Mouse (Mus musculus) midbrain, postnatal 0 days (tissue): ENCODE results near the gene Olfr714. TPM values are rescaled to one million over a fixed set of nuclear protein-coding genes. Genes with fewer than 3 reads are reported as not detected.

Experiments used
- ATAC-seq: fragments of 200-750 bp; cut with Nextera tagmentation; 2 replicates; pipeline ENCODE4 v1.8.0; 2017; ENCODE audit warnings: moderate number of reproducible peaks, mild to moderate bottlenecking, moderate TSS enrichment, moderate library complexity; ENCODE audit not compliant: low FRiP score
- DNase-seq: peaks from one replicate; pipeline ENCODE4 v3.0.0-alpha.2; 2015; ENCODE audit warnings: low spot score
- H3K27ac ChIP-seq: fragments of 300-500 bp; sonication (generic); 2 replicates; pipeline ENCODE4 v1.5.1; 2014; ENCODE audit warnings: low read depth, mild to moderate bottlenecking, low read length, mixed read lengths
- H3K27me3 ChIP-seq: fragments of 300-500 bp; sonication (generic); 2 replicates; pipeline ENCODE4 v1.6.1; 2014; ENCODE audit warnings: low read length, control low read depth, mixed read lengths; ENCODE audit not compliant: insufficient read depth
- H3K36me3 ChIP-seq: fragments of 300-500 bp; sonication (generic); 2 replicates; pipeline ENCODE4 v1.6.1; 2014; ENCODE audit warnings: low read length, control low read depth, mixed read lengths; ENCODE audit not compliant: insufficient read depth
- H3K4me1 ChIP-seq: fragments of 300-500 bp; sonication (generic); 2 replicates; pipeline ENCODE4 v1.6.1; 2014; ENCODE audit warnings: mild to moderate bottlenecking, control low read depth, antibody characterized with exemption, low read length, mixed read lengths; ENCODE audit not compliant: insufficient read depth
- H3K4me2 ChIP-seq: fragments of 300-500 bp; sonication (generic); 2 replicates; pipeline ENCODE4 v1.6.1; 2014; ENCODE audit warnings: low read depth, mild to moderate bottlenecking, low read length, mixed read lengths; ENCODE audit not compliant: poor library complexity, severe bottlenecking
- H3K4me3 ChIP-seq: fragments of 300-500 bp; sonication (generic); 2 replicates; pipeline ENCODE4 v1.5.1; 2014; ENCODE audit warnings: low read depth, mild to moderate bottlenecking, low read length, moderate library complexity
- H3K9ac ChIP-seq: fragments of 300-500 bp; sonication (generic); replicated peaks from 2 replicates; pipeline ENCODE4 v1.6.1; 2014; ENCODE audit warnings: mild to moderate bottlenecking, low read length, moderate library complexity, mixed read lengths; ENCODE audit not compliant: poor library complexity, severe bottlenecking
- H3K9me3 ChIP-seq: fragments of 300-500 bp; sonication (generic); 2 replicates; pipeline ENCODE4 v1.6.1; 2016; ENCODE audit warnings: low read length, control low read depth
- CTCF ChIP-seq: IDR thresholded peaks from 2 replicates; pipeline ENCODE4 v1.5.1; 2016; ENCODE audit warnings: antibody characterized with exemption, mild to moderate bottlenecking
- WGBS: fragments of 180-500 bp; shearing (Covaris S2); extraction: QIAGEN DNeasy Blood & Tissue Kit; methylation state at CpG from one replicate; pipeline ENCODE4 v1.1.7; 2014; 5-methylcytosine and 5-hydroxymethylcytosine counted together
- polyA plus RNA-seq: library from polyadenylated mRNA; unstranded; fragments of >200 nt; fragmentation: Nextera tagmentation; extraction: Ambion mirVana; gene quantifications from 2 replicates; pipeline ENCODE4 v1.2.1, GENCODE M21; 2015
- total RNA-seq: library from RNA; depleted of rRNA; stranded (reverse); fragments of >200 nt; gene quantifications from 2 replicates; pipeline ENCODE4 v1.2.3, GENCODE M21; 2014; rRNA removed

Olfr714 gene
- total RNA-seq: not detected in 2 replicates
- polyA plus RNA-seq: not detected in 2 replicates

DNA sequence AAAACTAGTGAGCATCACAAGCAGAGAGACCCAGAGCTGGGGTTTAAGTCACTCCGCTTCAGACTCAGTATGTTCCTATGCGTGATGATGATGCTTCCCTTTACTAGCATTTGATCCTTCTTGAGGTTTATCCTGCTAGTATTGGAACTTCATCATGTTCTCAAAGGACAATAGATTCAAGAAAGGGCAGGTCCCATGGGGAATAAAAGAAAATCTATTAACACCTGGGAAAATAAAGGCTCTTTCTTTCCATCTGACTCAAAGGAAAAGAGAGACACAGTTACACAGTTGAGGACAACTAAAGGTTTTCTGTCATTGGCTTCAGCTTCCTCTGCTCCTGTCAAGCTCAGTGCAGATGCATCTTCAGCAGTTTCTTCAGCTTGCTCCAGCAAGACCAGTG is at the start of gene Olfr714:
Gene Olfr714 (plus strand): TSS at position 301 of the 400 bp plus-strand sequence.
- no peak within 1 kb of the TSS for H3K4me2 ChIP-seq
- H3K27me3 ChIP-seq: no peaks in the 10 kb centered on the region
- no peaks in the 10 kb centered on the region for H3K4me1 ChIP-seq
- ATAC-seq: no peak
- no peak for TF ChIP-seq CTCF
- H3K4me3 ChIP-seq: no peak within 1 kb of the TSS
- WGBS: 89% methylated on average over 2 of the region's 2 CpGs
- H3K9me3 ChIP-seq: no peaks in the 10 kb centered on the region
- H3K36me3 ChIP-seq: no peaks in the 10 kb centered on the region
- H3K27ac ChIP-seq: no peak within 1 kb of the TSS
- no peak for DNase-seq
- H3K9ac ChIP-seq: no peak within 1 kb of the TSS

DNA sequence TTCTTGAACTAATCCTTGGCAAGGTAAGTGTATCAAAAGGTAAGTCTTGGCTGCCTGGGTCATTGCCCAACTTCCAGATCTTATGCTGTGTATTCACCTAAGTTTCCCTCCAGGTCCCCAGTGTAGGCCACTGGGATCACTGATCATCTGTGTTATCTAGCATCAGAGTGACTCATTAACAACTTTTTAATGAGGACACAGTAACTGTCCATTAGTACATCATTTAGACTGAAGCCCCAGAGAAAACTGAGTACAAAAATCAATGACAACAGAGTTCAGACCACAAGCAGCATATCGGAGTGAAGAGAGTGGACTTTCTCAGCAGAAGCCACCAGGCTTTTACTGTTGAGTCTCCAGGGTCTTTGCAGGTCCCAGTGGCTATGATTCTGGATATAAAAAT is 39.9 kb upstream of the Olfr714 start, which contains the start of gene Olfr713:
Gene Olfr713 (plus strand): TSS at position 301 of the 400 bp plus-strand sequence.
- no peak for DNase-seq
- no peak for ATAC-seq
- no peaks in the 10 kb centered on the region for H3K9me3 ChIP-seq
- H3K4me2 ChIP-seq: no peak within 1 kb of the TSS
- H3K27me3 ChIP-seq: no peaks in the 10 kb centered on the region
- H3K9ac ChIP-seq: no peak within 1 kb of the TSS
- no peaks in the 10 kb centered on the region for H3K36me3 ChIP-seq
- H3K4me3 ChIP-seq: no peak within 1 kb of the TSS
- H3K4me1 ChIP-seq: no peaks in the 10 kb centered on the region
- no peak for TF ChIP-seq CTCF
- H3K27ac ChIP-seq: no peak within 1 kb of the TSS
- WGBS: 94% methylated on average over 1 of the region's 1 CpGs

DNA sequence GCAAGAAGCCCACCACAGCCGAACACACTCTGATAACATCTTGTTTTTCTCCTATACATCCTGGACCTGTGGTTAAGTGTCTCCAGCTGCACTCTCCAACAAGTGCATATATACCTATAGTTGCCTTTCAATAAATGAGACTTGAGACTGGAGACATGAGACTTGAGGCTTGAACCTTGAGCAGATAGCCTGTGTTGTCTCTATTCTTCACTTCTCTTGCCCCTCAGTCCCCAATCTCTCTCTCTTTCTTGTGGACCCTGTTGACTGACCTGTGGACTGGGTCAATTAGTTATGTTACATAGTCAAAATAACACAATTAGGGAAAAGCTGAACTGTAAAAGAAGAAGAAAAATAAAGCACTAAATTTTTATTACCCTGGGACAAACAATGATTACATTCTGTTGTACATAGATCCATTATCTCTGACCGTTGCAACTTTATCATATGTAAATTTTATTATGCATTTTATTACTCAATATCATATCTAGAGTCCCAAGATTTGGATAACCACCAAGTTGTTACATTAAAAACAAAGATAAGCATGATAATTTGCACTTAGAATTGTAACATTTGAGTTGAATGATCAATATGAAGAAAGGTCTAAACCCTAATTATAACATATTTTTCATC is 30.7 kb upstream of the Olfr714 start:
- WGBS: 84% methylated on average over 2 of the region's 2 CpGs
- H3K4me3 ChIP-seq: no peak overlapping the region
- no peaks in the 10 kb centered on the region for H3K36me3 ChIP-seq
- H3K4me2 ChIP-seq: no peak overlapping the region
- no peak overlapping the region for H3K9ac ChIP-seq
- no peaks in the 10 kb centered on the region for H3K9me3 ChIP-seq
- H3K4me1 ChIP-seq: no peaks in the 10 kb centered on the region
- DNase-seq (no peak), ATAC-seq (no peak)
- H3K27ac ChIP-seq: no peak overlapping the region
- no peaks in the 10 kb centered on the region for H3K27me3 ChIP-seq
- no peak for TF ChIP-seq CTCF

DNA sequence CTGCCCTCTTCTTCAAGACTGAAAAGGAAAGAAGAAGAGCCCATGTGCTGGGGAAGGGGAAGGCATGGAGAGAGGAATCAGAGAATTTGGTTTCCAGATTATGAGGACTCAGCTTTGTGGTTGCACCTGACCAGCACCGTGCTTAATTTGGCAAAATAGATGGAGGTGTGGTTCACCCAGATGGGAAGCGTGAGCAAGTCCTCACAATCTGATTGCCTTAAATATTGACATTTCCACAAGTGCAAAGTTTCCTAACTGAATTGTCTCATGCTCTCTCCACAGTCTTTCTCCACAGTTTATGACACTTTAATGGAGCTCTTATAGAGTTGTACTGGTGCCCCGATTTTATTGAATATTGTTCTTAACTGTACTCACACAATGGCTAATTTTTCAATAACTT is 27.6 kb upstream of the Olfr714 start:
- Histone ChIP-seq H3K4me2 (no peak overlapping the region), H3K4me1 (no peaks in the 10 kb centered on the region), H3K36me3 (no peaks in the 10 kb centered on the region), H3K27me3 (no peaks in the 10 kb centered on the region), H3K9me3 (no peaks in the 10 kb centered on the region), H3K4me3 (no peak overlapping the region), H3K27ac (no peak overlapping the region), H3K9ac (no peak overlapping the region)
- no peak for TF ChIP-seq CTCF
- DNase-seq (no peak), ATAC-seq (no peak)
- WGBS: 92% methylated on average over 3 of the region's 3 CpGs

GRCm38 (mm10) chr7:107044407-107044806 is 26.4 kb upstream of the Olfr714 start:
- no peak overlapping the region for H3K4me3 ChIP-seq
- H3K9ac ChIP-seq: no peak overlapping the region
- H3K9me3 ChIP-seq: no peaks in the 10 kb centered on the region
- DNase-seq: no peak
- H3K27me3 ChIP-seq: no peaks in the 10 kb centered on the region
- H3K4me1 ChIP-seq: no peaks in the 10 kb centered on the region
- no peak for TF ChIP-seq CTCF
- H3K36me3 ChIP-seq: no peaks in the 10 kb centered on the region
- 86% methylated on average over 1 of the region's 1 CpGs for WGBS
- no peak overlapping the region for H3K27ac ChIP-seq
- no peak for ATAC-seq
- H3K4me2 ChIP-seq: no peak overlapping the region

DNA sequence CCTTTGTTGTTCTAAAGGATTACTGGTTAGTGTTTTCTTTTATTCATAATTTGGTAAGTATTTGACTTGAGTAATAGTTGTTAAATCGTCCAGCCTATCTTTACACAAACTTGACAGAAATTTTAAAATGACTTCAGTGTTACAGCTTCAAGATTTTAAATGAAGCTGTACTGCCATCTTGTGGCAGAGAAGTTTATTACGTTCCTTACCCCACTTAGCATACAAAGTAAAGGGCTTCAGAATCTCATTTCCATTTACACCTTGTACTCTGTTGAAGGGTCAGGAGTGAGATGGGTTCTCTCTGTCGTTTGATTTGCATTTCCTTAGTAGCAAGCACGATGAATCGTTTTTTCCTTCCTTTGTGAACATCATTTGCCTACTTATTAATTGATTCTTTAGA is 24.9 kb upstream of the Olfr714 start:
- DNase-seq: peak; percentile 74
- 5% methylated on average over 5 of the region's 5 CpGs for WGBS
- Histone ChIP-seq H3K27ac (no peak overlapping the region), H3K9ac (no peak overlapping the region), H3K36me3 (no peaks in the 10 kb centered on the region), H3K9me3 (no peaks in the 10 kb centered on the region), H3K4me3 (no peak overlapping the region), H3K4me2 (no peak overlapping the region), H3K27me3 (no peaks in the 10 kb centered on the region), H3K4me1 (no peaks in the 10 kb centered on the region)
- peak; percentile 78 for ATAC-seq
- peak; percentile 83 for TF ChIP-seq CTCF
